Mouse (Mus musculus) hindbrain, embryonic 15.5 days (tissue): ENCODE measurements at regions not wholly inside any gene's neighbourhood (a gene's known extent, or its start where the extent isn't known, plus 50 kb on each side); places are given as distances from the start of the nearest gene placed in this dataset.

Experiments
- ATAC-seq: fragments of 200-750 bp; cut with Nextera tagmentation; 2 replicates; pipeline ENCODE4 v1.8.0; 2017; ENCODE audit warnings: low read depth, moderate number of reproducible peaks, moderate TSS enrichment; ENCODE audit not compliant: low FRiP score
- H3K27ac ChIP-seq: fragments of 300-500 bp; sonication (generic); replicated peaks from 2 replicates; pipeline ENCODE4 v1.5.1; 2015; ENCODE audit warnings: mild to moderate bottlenecking, inconsistent platforms
- H3K27me3 ChIP-seq: fragments of 300-500 bp; sonication (generic); 2 replicates; pipeline ENCODE4 v1.6.1; 2015; ENCODE audit warnings: control low read depth, inconsistent platforms
- H3K36me3 ChIP-seq: fragments of 300-500 bp; sonication (generic); 2 replicates; pipeline ENCODE4 v1.6.1; 2015; ENCODE audit warnings: control low read depth, inconsistent platforms
- H3K4me1 ChIP-seq: fragments of 300-500 bp; sonication (generic); replicated peaks from 2 replicates; pipeline ENCODE4 v1.6.1; 2015; ENCODE audit warnings: control low read depth, inconsistent platforms
- H3K4me2 ChIP-seq: fragments of 300-500 bp; sonication (generic); 2 replicates; pipeline ENCODE4 v1.6.1; 2015; ENCODE audit warnings: moderate library complexity, mild to moderate bottlenecking, inconsistent platforms
- H3K4me3 ChIP-seq: fragments of 300-500 bp; sonication (generic); 2 replicates; pipeline ENCODE4 v1.5.1; 2015; ENCODE audit warnings: mild to moderate bottlenecking, inconsistent platforms
- H3K9ac ChIP-seq: fragments of 300-500 bp; sonication (generic); 2 replicates; pipeline ENCODE4 v1.6.1; 2015; ENCODE audit warnings: inconsistent platforms
- H3K9me3 ChIP-seq: fragments of 300-500 bp; sonication (generic); 2 replicates; pipeline ENCODE4 v1.6.1; 2016; ENCODE audit warnings: control low read depth, inconsistent platforms
- WGBS: fragments of 180-500 bp; shearing (Covaris S2); methylation state at CpG from one replicate; pipeline ENCODE4 v1.1.7; 2015; 5-methylcytosine and 5-hydroxymethylcytosine counted together

DNA sequence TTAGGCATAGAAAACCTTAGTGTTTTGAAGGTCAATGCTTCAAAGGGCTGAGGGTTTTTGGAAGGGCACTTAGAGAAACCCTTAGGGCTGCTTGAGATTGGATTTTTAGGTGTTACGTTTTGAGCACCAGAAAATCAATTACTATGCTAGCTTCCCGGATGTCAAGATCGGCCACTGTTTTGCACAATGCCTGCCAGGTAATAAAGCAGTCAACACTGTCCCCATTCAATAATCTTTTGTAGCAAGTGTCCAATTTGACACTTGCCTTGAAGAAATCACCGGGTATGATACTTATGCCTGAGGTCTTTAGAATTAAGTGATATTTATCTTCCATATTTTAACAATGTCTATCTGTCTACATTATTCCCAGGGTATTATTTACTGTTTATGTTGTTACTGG is 403.0 kb upstream of the Sel1l start:
- no peaks in the 10 kb centered on the region for H3K27me3 ChIP-seq
- no peaks in the 10 kb centered on the region for H3K36me3 ChIP-seq
- no peak for ATAC-seq
- no peak overlapping the region for H3K4me2 ChIP-seq
- no peaks in the 10 kb centered on the region for H3K9me3 ChIP-seq
- H3K9ac ChIP-seq, result no peak overlapping the region
- 34% methylated on average over 4 of the region's 4 CpGs for WGBS
- no peaks in the 10 kb centered on the region for H3K4me1 ChIP-seq
- no peak overlapping the region for H3K4me3 ChIP-seq
- H3K27ac ChIP-seq, result no peak overlapping the region

DNA sequence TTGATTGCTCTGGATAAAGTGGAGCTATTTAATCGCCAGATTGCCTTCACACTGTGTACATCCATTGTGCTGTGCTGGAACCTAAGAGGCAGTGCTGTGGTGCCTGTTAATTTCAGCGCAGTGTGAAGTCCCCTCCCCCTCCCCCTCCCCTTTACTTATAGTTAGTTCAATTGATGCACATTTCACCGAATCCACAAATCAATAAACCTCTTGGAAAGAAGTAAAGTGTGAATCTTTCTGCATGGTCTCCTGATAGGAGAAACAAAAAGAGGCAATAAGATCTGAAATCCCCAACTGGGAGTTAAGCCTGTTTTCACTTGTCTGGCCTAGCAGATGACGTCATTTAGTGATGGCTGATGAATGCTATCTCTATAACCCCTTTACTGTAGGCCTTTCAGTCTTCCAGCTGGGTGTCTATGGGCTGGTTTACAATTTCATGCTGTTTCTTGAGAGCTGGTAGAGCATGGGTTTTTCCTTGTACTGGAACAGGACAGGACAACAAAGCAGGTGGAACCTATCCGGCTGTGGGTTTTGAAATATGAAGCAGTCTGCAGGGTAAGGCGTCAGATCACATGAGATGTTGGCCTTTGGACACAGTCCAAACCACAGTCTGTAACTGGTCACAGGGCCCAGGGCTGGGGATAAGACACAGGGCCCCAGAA is 398.0 kb upstream of the Sel1l start:
- no peak overlapping the region for H3K4me3 ChIP-seq
- no peaks in the 10 kb centered on the region for H3K36me3 ChIP-seq
- no peak overlapping the region for H3K9ac ChIP-seq
- no peak overlapping the region for H3K27ac ChIP-seq
- no peak overlapping the region for H3K4me2 ChIP-seq
- H3K27me3 ChIP-seq, result no peaks in the 10 kb centered on the region
- peak; percentile 79; the same call in 1 of the 2 replicates for ATAC-seq
- WGBS, result 28% methylated on average over 6 of the region's 6 CpGs
- H3K4me1 ChIP-seq, result no peaks in the 10 kb centered on the region
- H3K9me3 ChIP-seq, result no peaks in the 10 kb centered on the region

DNA sequence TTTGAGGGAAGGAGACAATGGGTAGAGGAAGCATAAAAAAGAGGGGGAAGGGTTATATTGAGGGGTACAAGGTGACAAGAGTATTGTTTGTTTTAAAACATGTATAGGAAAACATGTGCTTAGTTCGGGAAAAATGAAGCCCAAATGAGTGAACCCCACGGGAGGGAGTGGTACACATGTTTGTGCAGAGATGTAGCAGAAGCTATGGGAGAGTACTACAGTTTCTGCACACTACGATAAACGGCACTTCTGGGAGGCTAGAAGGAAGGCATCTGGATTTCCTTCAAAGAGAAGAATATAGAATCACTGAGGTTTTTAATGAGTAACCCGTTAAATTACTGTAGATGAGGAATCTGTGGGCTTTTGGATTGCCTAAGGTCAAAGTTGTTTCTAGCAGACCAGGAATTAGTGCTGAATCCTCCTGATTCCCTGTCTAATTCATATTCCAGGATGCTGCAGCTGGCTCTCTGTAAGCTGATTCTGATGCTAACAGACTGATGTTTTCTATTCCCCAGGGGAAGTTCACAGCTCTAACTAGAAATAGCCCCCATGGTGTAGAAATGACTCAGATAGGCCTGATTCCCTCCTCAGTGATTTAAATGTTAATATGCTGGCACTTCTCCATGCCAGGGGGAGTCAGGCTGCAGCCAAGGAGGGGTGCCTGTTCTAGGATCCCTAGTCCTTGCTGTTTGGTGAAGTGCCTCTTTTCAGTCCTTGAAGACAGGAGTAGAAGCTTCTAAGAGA is 391.2 kb upstream of the Sel1l start:
- H3K9ac ChIP-seq, result no peak overlapping the region
- H3K36me3 ChIP-seq, result no peaks in the 10 kb centered on the region
- H3K4me3 ChIP-seq, result no peak overlapping the region
- no peaks in the 10 kb centered on the region for H3K27me3 ChIP-seq
- H3K27ac ChIP-seq, result no peak overlapping the region
- H3K4me1 ChIP-seq, result peaks cover 6% of the 10 kb centered on the region; the same call in 1 of the 2 replicates
- no peak for ATAC-seq
- WGBS, result 57% methylated on average over 5 of the region's 5 CpGs
- H3K9me3 ChIP-seq, result no peaks in the 10 kb centered on the region
- H3K4me2 ChIP-seq, result no peak overlapping the region

DNA sequence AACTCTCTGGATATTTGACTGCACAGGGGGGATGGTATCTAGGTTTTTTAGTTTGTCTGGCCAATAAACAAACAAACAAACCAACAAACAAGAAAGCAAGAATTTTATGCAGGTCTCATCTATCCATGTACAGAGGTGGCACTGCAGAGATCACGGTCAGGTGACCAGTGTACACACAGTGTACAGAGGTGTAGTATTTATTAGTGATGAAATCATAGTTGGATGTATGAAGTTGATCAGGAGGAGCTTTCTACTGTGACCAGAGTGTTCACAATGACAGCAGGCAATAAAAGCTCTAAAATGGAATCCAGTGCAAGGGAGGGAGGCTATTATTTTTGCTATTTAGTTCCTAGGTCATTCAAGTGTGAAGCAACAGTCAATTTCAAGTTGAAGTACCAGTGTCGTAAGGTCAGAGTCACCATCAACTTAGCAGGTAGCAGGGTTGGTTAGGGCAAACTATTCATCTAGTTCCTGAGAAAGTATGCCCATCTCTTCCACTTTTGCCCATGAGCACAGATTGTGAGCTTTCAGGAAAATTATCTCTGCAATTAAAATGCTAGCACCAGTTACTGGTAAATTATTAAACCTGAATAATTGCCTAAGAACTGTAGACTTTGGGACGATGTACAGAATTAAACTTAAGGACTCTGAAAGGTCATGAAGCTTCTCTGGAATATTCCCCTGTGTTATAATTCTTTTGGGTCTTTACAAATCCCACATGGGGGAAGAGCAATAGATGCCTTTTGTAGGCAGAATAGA is 384.9 kb upstream of the Sel1l start:
- no peaks in the 10 kb centered on the region for H3K36me3 ChIP-seq
- no peaks in the 10 kb centered on the region for H3K9me3 ChIP-seq
- no peak overlapping the region for H3K27ac ChIP-seq
- WGBS, result 84% methylated on average over 3 of the region's 3 CpGs
- no peak overlapping the region for H3K4me2 ChIP-seq
- no peak overlapping the region for H3K4me3 ChIP-seq
- no peaks in the 10 kb centered on the region for H3K4me1 ChIP-seq
- H3K27me3 ChIP-seq, result no peaks in the 10 kb centered on the region
- H3K9ac ChIP-seq, result no peak overlapping the region
- no peak for ATAC-seq

DNA sequence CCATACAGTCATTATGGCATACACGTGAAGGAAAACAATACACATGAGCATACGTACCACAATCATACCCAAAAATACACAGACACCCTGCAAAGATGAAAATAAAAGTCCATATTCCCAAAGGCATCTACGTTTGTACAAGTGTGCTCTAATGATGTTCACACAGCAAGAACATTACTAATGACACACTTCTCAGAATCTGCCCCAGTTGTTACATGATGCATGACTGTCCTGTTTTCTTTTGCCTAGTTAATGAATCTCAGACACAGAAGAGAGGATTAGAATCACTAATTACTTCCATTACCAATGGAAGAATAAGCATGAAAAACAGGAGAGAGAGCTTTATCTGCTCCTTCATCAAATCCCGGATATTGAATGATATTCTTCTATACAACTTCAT is 379.6 kb upstream of the Sel1l start:
- no peaks in the 10 kb centered on the region for H3K4me1 ChIP-seq
- H3K4me2 ChIP-seq, result no peak overlapping the region
- no peak overlapping the region for H3K9ac ChIP-seq
- no peak overlapping the region for H3K27ac ChIP-seq
- H3K36me3 ChIP-seq, result no peaks in the 10 kb centered on the region
- ATAC-seq, result no peak
- no peaks in the 10 kb centered on the region for H3K27me3 ChIP-seq
- 66% methylated on average over 4 of the region's 4 CpGs for WGBS
- no peaks in the 10 kb centered on the region for H3K9me3 ChIP-seq
- no peak overlapping the region for H3K4me3 ChIP-seq

DNA sequence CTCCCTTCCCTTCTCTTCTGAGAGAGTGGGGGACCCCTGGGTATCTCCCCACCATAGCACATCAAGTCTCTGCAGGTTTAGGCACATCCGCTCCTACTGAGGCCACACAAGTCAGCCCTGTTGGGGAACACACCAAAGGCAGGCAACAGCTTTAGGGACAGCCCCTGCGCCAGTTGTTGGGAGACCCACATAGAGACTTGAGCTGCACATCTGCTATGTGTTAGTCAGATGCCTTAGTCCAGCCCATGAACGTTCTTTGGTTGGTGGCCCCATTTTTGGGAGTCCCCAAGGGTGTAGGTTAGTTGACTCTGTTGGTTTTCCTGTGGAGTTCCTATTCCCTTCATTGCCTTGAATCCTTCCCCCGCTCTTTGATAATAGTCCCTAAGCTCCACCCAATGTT is 354.4 kb upstream of the Sel1l start:
- Histone ChIP-seq H3K27me3 (no peaks in the 10 kb centered on the region), H3K9me3 (no peaks in the 10 kb centered on the region), H3K4me1 (no peaks in the 10 kb centered on the region), H3K36me3 (no peaks in the 10 kb centered on the region), H3K9ac (no peak overlapping the region), H3K4me3 (no peak overlapping the region), H3K4me2 (no peak overlapping the region), H3K27ac (no peak overlapping the region)
- 89% methylated on average over 4 of the region's 4 CpGs for WGBS
- no peak for ATAC-seq

DNA sequence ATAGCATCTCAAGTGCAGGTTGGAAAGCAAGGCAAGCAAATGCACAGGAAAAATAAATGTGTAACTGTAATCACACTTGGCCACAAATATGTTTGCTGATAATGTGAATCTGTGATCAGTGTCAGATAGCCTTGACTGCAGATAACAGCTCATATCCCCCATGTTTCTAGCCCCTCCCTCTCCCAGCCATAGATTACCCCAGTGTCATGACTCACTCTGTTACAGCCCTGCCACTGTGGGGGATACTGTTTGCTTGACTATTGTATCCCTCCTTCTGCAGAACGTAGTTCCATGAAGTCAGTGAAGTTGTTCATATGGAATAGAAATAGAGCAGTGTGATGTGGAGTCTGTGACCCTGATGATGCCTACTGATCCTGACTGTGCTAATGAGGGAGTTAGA is 351.6 kb upstream of the Sel1l start:
- Histone ChIP-seq H3K9me3 (no peaks in the 10 kb centered on the region), H3K9ac (no peak overlapping the region), H3K27me3 (no peaks in the 10 kb centered on the region), H3K36me3 (no peaks in the 10 kb centered on the region), H3K4me2 (no peak overlapping the region), H3K4me3 (no peak overlapping the region), H3K4me1 (no peaks in the 10 kb centered on the region), H3K27ac (no peak overlapping the region)
- ATAC-seq, result no peak
- 76% methylated on average over 1 of the region's 1 CpGs for WGBS

DNA sequence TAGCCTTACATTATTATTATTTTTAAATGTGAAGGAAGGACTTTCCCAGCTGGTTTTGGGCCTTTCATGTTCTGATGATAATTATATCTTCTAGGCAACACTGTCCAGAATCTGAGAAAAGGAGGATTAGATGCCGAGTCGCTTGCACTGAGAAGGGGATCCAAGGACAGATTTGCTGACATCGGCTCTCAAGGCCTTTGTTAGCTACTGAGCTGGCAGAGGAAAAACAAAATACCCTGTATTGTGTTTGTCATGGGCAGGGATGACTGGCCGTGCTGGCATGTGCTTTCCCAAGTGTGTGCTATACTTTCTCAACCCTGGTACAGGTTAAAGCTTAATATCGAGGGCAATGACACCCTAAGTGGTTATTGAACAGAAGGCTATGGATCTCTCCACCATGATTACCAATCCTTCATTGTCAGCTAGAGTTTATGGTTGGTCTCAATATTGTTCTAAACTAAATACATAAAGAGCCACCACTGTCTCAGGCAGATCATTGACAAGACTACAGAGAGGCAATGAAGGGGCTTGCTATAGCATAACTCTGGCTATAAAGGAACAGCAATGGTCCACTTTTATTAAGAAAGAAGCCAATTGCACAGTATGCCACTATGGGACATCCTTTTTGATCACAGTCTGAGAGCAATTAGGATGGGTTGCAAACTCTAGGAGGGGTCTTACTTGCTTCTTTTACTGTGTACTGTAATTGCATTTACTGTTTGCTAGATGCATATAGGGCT is 350.0 kb upstream of the Sel1l start:
- no peaks in the 10 kb centered on the region for H3K4me1 ChIP-seq

DNA sequence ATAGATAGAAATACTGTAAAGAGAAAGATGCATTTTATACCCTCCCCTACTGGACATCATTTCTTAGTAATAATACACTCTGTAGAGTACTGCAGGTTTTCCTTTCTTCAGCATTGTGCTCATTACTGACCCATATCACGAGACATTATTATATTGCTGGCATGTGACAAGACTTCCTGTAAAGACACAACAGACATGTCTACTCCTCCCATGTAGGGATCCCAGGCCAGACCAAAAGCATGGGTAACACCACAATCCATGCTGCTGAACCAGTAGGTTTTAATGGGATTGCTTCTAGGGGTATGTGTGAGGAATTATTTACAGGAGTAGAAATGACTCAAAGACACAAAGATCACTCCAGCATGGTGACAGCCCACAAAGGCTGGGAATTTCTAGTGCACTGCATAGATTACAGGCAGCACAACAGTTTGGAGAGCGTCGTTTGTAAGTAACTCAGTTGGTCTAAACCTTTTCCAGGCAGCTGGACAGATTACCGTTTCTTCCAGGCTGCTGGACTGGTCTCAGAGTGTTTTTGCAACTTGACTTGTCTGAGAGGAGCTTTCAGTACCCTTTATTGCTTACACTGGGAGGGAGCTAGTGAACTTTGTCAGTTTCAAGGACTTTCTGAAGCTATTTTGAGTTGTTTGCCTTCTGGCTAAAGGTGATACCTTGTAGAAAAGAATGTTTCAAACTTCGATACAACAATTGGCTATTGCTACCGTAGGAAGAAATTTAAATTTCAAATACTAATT is 345.2 kb upstream of the Sel1l start:
- no peaks in the 10 kb centered on the region for H3K9me3 ChIP-seq
- WGBS, result 91% methylated on average over 6 of the region's 6 CpGs
- no peak for ATAC-seq
- H3K9ac ChIP-seq, result no peak overlapping the region
- H3K4me3 ChIP-seq, result no peak overlapping the region
- H3K36me3 ChIP-seq, result no peaks in the 10 kb centered on the region
- H3K27ac ChIP-seq, result no peak overlapping the region
- no peaks in the 10 kb centered on the region for H3K4me1 ChIP-seq
- no peak overlapping the region for H3K4me2 ChIP-seq
- H3K27me3 ChIP-seq, result no peaks in the 10 kb centered on the region

More for the DNA sequence above, 350.0 kb upstream of the Sel1l start:
- Histone ChIP-seq H3K4me2 (no peak overlapping the region), H3K9ac (no peak overlapping the region), H3K36me3 (no peaks in the 10 kb centered on the region), H3K9me3 (no peaks in the 10 kb centered on the region), H3K4me3 (no peak overlapping the region), H3K27ac (no peak overlapping the region), H3K27me3 (no peaks in the 10 kb centered on the region)
- ATAC-seq, result no peak
- WGBS, result 70% methylated on average over 5 of the region's 5 CpGs

DNA sequence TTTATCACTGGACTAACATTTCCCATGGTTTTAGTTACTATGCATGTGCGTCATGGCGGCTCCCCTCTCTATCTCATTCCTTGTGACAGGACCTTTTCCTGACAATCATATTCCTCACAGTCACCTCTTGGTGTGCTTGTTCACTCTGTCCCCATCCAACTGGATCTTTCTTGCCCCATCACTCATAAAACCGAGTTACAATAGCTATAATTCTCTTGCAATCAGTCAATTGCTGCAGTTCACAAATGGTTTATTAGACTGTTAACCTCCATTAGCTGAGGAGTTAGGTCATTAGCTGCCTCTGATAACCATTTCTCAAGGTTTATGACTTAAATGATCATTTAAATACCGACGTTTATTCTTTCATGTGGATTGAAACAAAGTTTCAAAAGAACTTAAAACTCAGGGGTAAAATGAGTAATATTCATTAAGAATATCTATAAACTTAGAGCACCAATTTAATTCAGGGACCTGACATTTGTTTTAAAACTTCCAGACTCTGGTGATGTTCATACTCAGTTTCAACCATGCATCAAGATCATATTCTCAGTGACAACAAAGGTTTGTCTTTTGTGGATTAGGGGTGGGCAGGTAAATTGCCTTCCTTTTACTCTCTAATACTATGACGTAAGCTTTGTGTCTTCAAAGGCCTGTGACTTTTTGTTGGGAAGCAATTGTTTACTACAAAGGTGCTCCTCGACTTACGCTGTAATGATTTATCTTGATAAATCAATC is 344.4 kb upstream of the Sel1l start:
- H3K36me3 ChIP-seq, result no peaks in the 10 kb centered on the region
- H3K9me3 ChIP-seq, result no peaks in the 10 kb centered on the region
- H3K27me3 ChIP-seq, result no peaks in the 10 kb centered on the region
- H3K27ac ChIP-seq, result no peak overlapping the region
- ATAC-seq, result no peak
- no peak overlapping the region for H3K4me3 ChIP-seq
- no peak overlapping the region for H3K4me2 ChIP-seq
- WGBS, result 89% methylated on average over 8 of the region's 8 CpGs
- no peaks in the 10 kb centered on the region for H3K4me1 ChIP-seq
- H3K9ac ChIP-seq, result no peak overlapping the region

DNA sequence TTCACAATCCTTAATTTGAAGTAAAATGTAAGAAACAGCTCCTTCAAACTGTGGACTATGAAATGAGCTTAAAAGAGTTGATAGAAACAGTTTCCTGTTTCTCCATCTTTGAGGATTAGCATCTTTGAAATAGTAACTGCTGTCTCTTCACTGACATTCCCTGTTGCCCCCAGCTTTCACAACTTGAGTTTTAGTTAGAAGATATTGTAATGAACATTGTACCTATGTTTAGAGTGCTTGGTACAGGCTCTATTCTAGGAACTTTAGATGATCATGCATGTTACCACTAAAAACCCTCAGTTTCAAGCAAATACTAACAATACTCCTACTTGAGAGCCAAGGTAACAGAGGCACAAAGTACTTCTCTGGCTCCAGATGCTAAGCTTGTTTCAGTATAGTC is 340.1 kb upstream of the Sel1l start:
- no peaks in the 10 kb centered on the region for H3K36me3 ChIP-seq
- H3K4me3 ChIP-seq, result no peak overlapping the region
- no peak overlapping the region for H3K4me2 ChIP-seq
- H3K27ac ChIP-seq, result no peak overlapping the region
- no peak for ATAC-seq
- no peaks in the 10 kb centered on the region for H3K9me3 ChIP-seq
- no peak overlapping the region for H3K9ac ChIP-seq
- no peaks in the 10 kb centered on the region for H3K4me1 ChIP-seq
- H3K27me3 ChIP-seq, result no peaks in the 10 kb centered on the region
